Mouse (Mus musculus) brain, embryonic 14.5 days (tissue): ENCODE measurements around the gene Ercc1.
A peak's percentile ranks its signal among the peaks of the same experiment; 100 is the strongest.

Experiments
- CTCF ChIP-seq: fragments of 200-500 bp; IDR thresholded peaks from 2 replicates; pipeline ENCODE4 v1.5.1; 2012; ENCODE audit warnings: inconsistent platforms, mild to moderate bottlenecking, moderate library complexity, borderline replicate concordance; ENCODE audit not compliant: insufficient read depth, insufficient read length; ENCODE audit errors: extremely low read depth
- POLR2A ChIP-seq: fragments of 200-500 bp; IDR thresholded peaks from 2 replicates; pipeline ENCODE4 v1.6.1; 2012; ENCODE audit warnings: mild to moderate bottlenecking, inconsistent platforms, borderline replicate concordance; ENCODE audit not compliant: poor library complexity, insufficient read depth, insufficient read length, severe bottlenecking; ENCODE audit errors: extremely low read depth

DNA sequence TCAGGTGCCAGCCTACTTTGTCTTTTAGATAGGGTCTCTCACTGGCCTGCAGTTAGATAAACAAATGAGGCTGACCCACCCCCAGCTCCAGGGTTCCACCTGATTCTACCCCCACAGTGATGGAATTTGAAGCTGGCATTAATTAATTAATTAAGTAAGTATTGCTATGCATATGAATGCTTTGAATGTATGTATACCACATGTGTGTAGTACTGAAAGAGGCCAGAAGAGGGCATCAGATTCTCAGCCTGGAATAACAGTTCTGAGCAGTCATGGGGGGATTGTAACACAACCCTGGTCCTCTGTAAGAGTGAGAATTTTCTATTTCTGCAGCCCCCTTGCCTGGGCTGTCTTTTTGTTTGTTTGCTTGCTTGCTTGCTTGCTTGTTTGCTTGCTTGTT, 16.2 kb upstream of the Ercc1 start:
- no peak for TF ChIP-seq POLR2A
- TF ChIP-seq CTCF: peak; percentile 17; the same call in 1 of the 2 replicates
